15 mouse cellular contexts compared by ENCODE assay signal in genomic region chr5:113452691-113453090, GRCm38 (mm10). TPM values are rescaled to one million over a fixed set of nuclear protein-coding genes. Genes with fewer than 3 reads are reported as not detected.
A peak's percentile ranks its signal among the peaks of the same experiment; 100 is the strongest.
DNase-seq lines count a peak whose midpoint lies in the region; ATAC-seq lines count a peak whose summit lies in the region.
"Had no signal": no experiment of that assay in that cellular context is flagged by ENCODE, and none has a peak within 500 bp of the region (broad histone marks: within the 10 kb centered on the region; RNA-seq: fewer than 3 reads in every experiment).

No protein-coding gene starts in this region.

- ATAC-seq in forebrain, embryonic 11.5 days (replicated peaks; ENCODE audit: low FRiP score): no peak; the same call in 1 of the 2 replicates
- no peak for ATAC-seq in forebrain, embryonic 15.5 days (replicated peaks)
- no peak for ATAC-seq in embryonic facial prominence, embryonic 13.5 days (ENCODE audit: insufficient number of reproducible peaks, insufficient read depth, low FRiP score, low TSS enrichment, low read depth)
- no peak for ATAC-seq in midbrain, embryonic 15.5 days (replicated peaks)
- ATAC-seq in erythroid progenitor cell, adult 5-6 weeks (replicated peaks; ENCODE audit: low FRiP score, poor library complexity, severe bottlenecking): no peak
- ATAC-seq: inflammation-experienced regulatory T-cells, adult 6 months; Patski had no signal

- DNase-seq in forebrain, embryonic 11.5 days (ENCODE audit: low spot score): no peak
- peak; percentile 41 for DNase-seq in ES-CJ7 (ENCODE audit: low read depth, low spot score)
- DNase-seq in heart, adult 18-20 months: no peak
- DNase-seq in thymus, postnatal 14 days: no peak
- DNase-seq: cerebellum, adult 8-10 months; lung, postnatal 4 days; right cerebral cortex, postnatal 4 days; thymus, postnatal 25 days had no signal

- peak overlapping the region; percentile 54; the same call in 1 of the 2 replicates for H3K27ac ChIP-seq in forebrain, embryonic 11.5 days (ENCODE audit: low read depth, low read length)
- H3K27ac ChIP-seq in forebrain, embryonic 15.5 days (replicated peaks): no peak overlapping the region
- H3K27ac ChIP-seq in embryonic facial prominence, embryonic 13.5 days: peak overlapping the region; percentile 63
- 0 out of 2 replicates have a peak overlapping the region, but pooled peaks have one; percentile 19 for H3K27ac ChIP-seq in midbrain, embryonic 15.5 days
- H3K27ac ChIP-seq: liver, embryonic 15.5 days had no signal

- no peak overlapping the region for H3K9ac ChIP-seq in forebrain, embryonic 11.5 days (ENCODE audit: low read length)
- H3K9ac ChIP-seq in forebrain, embryonic 15.5 days (replicated peaks): no peak overlapping the region
- no peak overlapping the region for H3K9ac ChIP-seq in embryonic facial prominence, embryonic 13.5 days
- no peak overlapping the region for H3K9ac ChIP-seq in midbrain, embryonic 15.5 days
- H3K9ac ChIP-seq: liver, embryonic 15.5 days had no signal

- no peak overlapping the region for H3K4me2 ChIP-seq in forebrain, embryonic 11.5 days (ENCODE audit: low read depth, low read length, severe bottlenecking)
- no peak overlapping the region for H3K4me2 ChIP-seq in forebrain, embryonic 15.5 days (replicated peaks)
- no peak overlapping the region for H3K4me2 ChIP-seq in embryonic facial prominence, embryonic 13.5 days
- H3K4me2 ChIP-seq in midbrain, embryonic 15.5 days: no peak overlapping the region
- H3K4me2 ChIP-seq: liver, embryonic 15.5 days had no signal

- 0% methylated on average over 1 of the region's 1 CpGs for WGBS in forebrain, embryonic 11.5 days
- 11% methylated on average over 1 of the region's 1 CpGs for WGBS in forebrain, embryonic 15.5 days
- 8% methylated on average over 1 of the region's 1 CpGs for WGBS in embryonic facial prominence, embryonic 13.5 days
- WGBS in midbrain, embryonic 15.5 days: 0% methylated on average over 1 of the region's 1 CpGs

- peaks cover 3% of the 10 kb centered on the region; the same call in 1 of the 2 replicates for H3K9me3 ChIP-seq in forebrain, embryonic 11.5 days (ENCODE audit: control insufficient read depth, low read length)
- no peaks in the 10 kb centered on the region for H3K9me3 ChIP-seq in forebrain, embryonic 15.5 days
- H3K9me3 ChIP-seq in embryonic facial prominence, embryonic 13.5 days: 0 out of 2 replicates have a peak, but pooled peaks cover 3% of the 10 kb centered on the region
- no peaks in the 10 kb centered on the region for H3K9me3 ChIP-seq in midbrain, embryonic 15.5 days
- H3K9me3 ChIP-seq: liver, embryonic 15.5 days had no signal

- no peak overlapping the region for H3K4me3 ChIP-seq in forebrain, embryonic 11.5 days (ENCODE audit: low read depth, low read length)
- H3K4me3 ChIP-seq in forebrain, embryonic 15.5 days: no peak overlapping the region
- H3K4me3 ChIP-seq in embryonic facial prominence, embryonic 13.5 days: no peak overlapping the region
- no peak overlapping the region for H3K4me3 ChIP-seq in midbrain, embryonic 15.5 days
- H3K4me3 ChIP-seq: liver, embryonic 15.5 days had no signal

- peaks cover 8% of the 10 kb centered on the region for H3K4me1 ChIP-seq in forebrain, embryonic 11.5 days (replicated peaks; ENCODE audit: control insufficient read depth, insufficient read depth, low read length)
- H3K4me1 ChIP-seq in forebrain, embryonic 15.5 days: peaks cover 6% of the 10 kb centered on the region
- peaks cover 27% of the 10 kb centered on the region for H3K4me1 ChIP-seq in embryonic facial prominence, embryonic 13.5 days
- peaks cover 30% of the 10 kb centered on the region for H3K4me1 ChIP-seq in midbrain, embryonic 15.5 days
- H3K4me1 ChIP-seq: liver, embryonic 15.5 days had no signal

- no peaks in the 10 kb centered on the region for H3K27me3 ChIP-seq in forebrain, embryonic 11.5 days (ENCODE audit: control insufficient read depth, insufficient read depth, low read length)
- no peaks in the 10 kb centered on the region for H3K27me3 ChIP-seq in forebrain, embryonic 15.5 days
- H3K27me3 ChIP-seq in embryonic facial prominence, embryonic 13.5 days: no peaks in the 10 kb centered on the region
- H3K27me3 ChIP-seq in midbrain, embryonic 15.5 days (replicated peaks): no peaks in the 10 kb centered on the region
- H3K27me3 ChIP-seq: liver, embryonic 15.5 days; Patski had no signal

- no peaks in the 10 kb centered on the region for H3K36me3 ChIP-seq in forebrain, embryonic 11.5 days (ENCODE audit: control insufficient read depth, insufficient read depth, low read length)
- H3K36me3 ChIP-seq in forebrain, embryonic 15.5 days: no peaks in the 10 kb centered on the region
- H3K36me3 ChIP-seq in embryonic facial prominence, embryonic 13.5 days: no peaks in the 10 kb centered on the region
- H3K36me3 ChIP-seq in midbrain, embryonic 15.5 days (replicated peaks): no peaks in the 10 kb centered on the region
- H3K36me3 ChIP-seq: liver, embryonic 15.5 days had no signal

RNA-seq across cellular contexts. Expression of gene Wscd2, which starts 37.4 kb away (rescaled TPM):
- polyA plus RNA-seq in forebrain, embryonic 11.5 days (2014; fragmentation: Nextera tagmentation; extraction: Ambion mirVana): 6.7 and 7.6 TPM in 2 replicates
- 7.9 and 8.4 TPM in 2 replicates for polyA plus RNA-seq in forebrain, embryonic 15.5 days (2015; fragmentation: Nextera tagmentation; extraction: Ambion mirVana)
- 12.5 and 14.6 TPM in 2 replicates for polyA plus RNA-seq in embryonic facial prominence, embryonic 13.5 days (2015; fragmentation: Nextera tagmentation; extraction: Ambion mirVana)
- 16.0 TPM in 2 replicates for polyA plus RNA-seq in midbrain, embryonic 15.5 days (2015; fragmentation: Nextera tagmentation; extraction: Ambion mirVana)
- total RNA-seq in heart, adult 18-20 months (2021): under 1 TPM; 0.22 to 0.23 TPM
- not detected in 2 replicates for total RNA-seq in erythroid progenitor cell, adult 5-6 weeks (2015; ENCODE audit: low replicate concordance)
- total RNA-seq in erythroid progenitor cell, adult 5-6 weeks (2017; ENCODE audit: low replicate concordance): not detected in 2 replicates
